Mouse (Mus musculus): ENCODE data around the gene Per3. TPM values are rescaled to one million over a fixed set of nuclear protein-coding genes. Genes with fewer than 3 reads are reported as not detected.
A peak's percentile ranks its signal among the peaks of the same experiment; 100 is the strongest.

Gene Per3
- total and polyA plus RNA-seq, 2 experiments from 2014 or later, result 13.4 to 28.7 TPM

GRCm38 (mm10) chr4:151044944-151045570, 592 bp upstream of the Per3 start:
- 2% methylated on average over 21 of the region's 21 CpGs for WGBS
- Histone ChIP-seq H3K36me3 (replicated peaks; ENCODE audit: control insufficient read depth, insufficient read depth, low read length) (peaks cover 29% of the 10 kb centered on the region), H3K4me2 (ENCODE audit: low read depth, low read length) (peak overlapping the region; percentile 99), H3K9me3 (replicated peaks; ENCODE audit: control insufficient read depth, low read length) (no peaks in the 10 kb centered on the region), H3K4me1 (ENCODE audit: control insufficient read depth, insufficient read depth) (peaks cover 20% of the 10 kb centered on the region), H3K27ac (ENCODE audit: low read depth) (no peak overlapping the region), H3K4me3 (ENCODE audit: low read depth, low read length) (peak overlapping the region; percentile 64), H3K9ac (replicated peaks; ENCODE audit: low read depth, low read length) (no peak overlapping the region), H3K27me3 (ENCODE audit: control insufficient read depth, insufficient read depth, low read length) (no peaks in the 10 kb centered on the region)
- TF ChIP-seq CTCF (IDR thresholded peaks at IDR 0.05; ENCODE audit: low read depth) (no peak), EP300 (IDR thresholded peaks at IDR 0.05; ENCODE audit: low read depth) (no peak)
- ATAC-seq (ENCODE audit: insufficient read depth, low read depth) (no peak), DNase-seq (ENCODE audit: low spot score) (no peak)

- no peak for DNase-seq (ENCODE audit: low spot score)
- Histone ChIP-seq H3K9ac (replicated peaks; ENCODE audit: low read depth, low read length) (peak overlapping the region; percentile 81; the same call in 1 of the 2 replicates), H3K36me3 (replicated peaks; ENCODE audit: control insufficient read depth, insufficient read depth, low read length) (peaks cover 12% of the 10 kb centered on the region), H3K27ac (ENCODE audit: low read depth) (no peak overlapping the region), H3K9me3 (replicated peaks; ENCODE audit: control insufficient read depth, low read length) (no peaks in the 10 kb centered on the region), H3K4me1 (ENCODE audit: control insufficient read depth, insufficient read depth) (peaks cover 20% of the 10 kb centered on the region), H3K4me3 (ENCODE audit: low read depth, low read length) (peak overlapping the region; percentile 64), H3K4me2 (ENCODE audit: low read depth, low read length) (peak overlapping the region; percentile 99), H3K27me3 (ENCODE audit: control insufficient read depth, insufficient read depth, low read length) (no peaks in the 10 kb centered on the region)
- no peak for TF ChIP-seq EP300 (IDR thresholded peaks at IDR 0.05; ENCODE audit: low read depth)
- no peak for TF ChIP-seq CTCF (IDR thresholded peaks at IDR 0.05; ENCODE audit: low read depth)
- WGBS, result 42% methylated on average over 5 of the region's 5 CpGs
- ATAC-seq (ENCODE audit: insufficient read depth, low read depth), result no peak
Observed at GRCm38 (mm10) chr4:151043281-151043680, 1.2 kb downstream of the Per3 start.

- 46% methylated on average over 5 of the region's 5 CpGs for WGBS
- ATAC-seq (ENCODE audit: insufficient read depth, low read depth), result no peak
- peak overlapping the region; percentile 5 for H3K4me2 ChIP-seq (ENCODE audit: low read depth, low read length)
Observed at GRCm38 (mm10) chr4:151041506-151041905, 3.0 kb downstream of the Per3 start.

GRCm38 (mm10) chr4:151037800-151038199, 6.7 kb downstream of the Per3 start:
- Histone ChIP-seq H3K27ac (ENCODE audit: low read depth) (no peak overlapping the region), H3K36me3 (replicated peaks; ENCODE audit: control insufficient read depth, insufficient read depth, low read length) (peaks cover 8% of the 10 kb centered on the region), H3K9me3 (replicated peaks; ENCODE audit: control insufficient read depth, low read length) (no peaks in the 10 kb centered on the region), H3K4me1 (ENCODE audit: control insufficient read depth, insufficient read depth) (0 out of 2 replicates have a peak, but pooled peaks cover 5% of the 10 kb centered on the region), H3K27me3 (ENCODE audit: control insufficient read depth, insufficient read depth, low read length) (no peaks in the 10 kb centered on the region), H3K4me2 (ENCODE audit: low read depth, low read length) (no peak overlapping the region), H3K4me3 (ENCODE audit: low read depth, low read length) (no peak overlapping the region), H3K9ac (replicated peaks; ENCODE audit: low read depth, low read length) (no peak overlapping the region)
- ATAC-seq (ENCODE audit: insufficient read depth, low read depth) (no peak), DNase-seq (ENCODE audit: low spot score) (no peak)
- 86% methylated on average over 11 of the region's 11 CpGs for WGBS
- TF ChIP-seq CTCF (IDR thresholded peaks at IDR 0.05; ENCODE audit: low read depth), result no peak
- no peak for TF ChIP-seq EP300 (IDR thresholded peaks at IDR 0.05; ENCODE audit: low read depth)

More at GRCm38 (mm10) chr4:151041506-151041905, 3.0 kb downstream of the Per3 start:
- H3K9me3 ChIP-seq (replicated peaks; ENCODE audit: control insufficient read depth, low read length), result no peaks in the 10 kb centered on the region
- peaks cover 20% of the 10 kb centered on the region for H3K4me1 ChIP-seq (ENCODE audit: control insufficient read depth, insufficient read depth)
- H3K27me3 ChIP-seq (ENCODE audit: control insufficient read depth, insufficient read depth, low read length), result no peaks in the 10 kb centered on the region
- no peak overlapping the region; the same call in 1 of the 2 replicates for H3K9ac ChIP-seq (replicated peaks; ENCODE audit: low read depth, low read length)
- TF ChIP-seq CTCF (IDR thresholded peaks at IDR 0.05; ENCODE audit: low read depth), result no peak
- TF ChIP-seq EP300 (IDR thresholded peaks at IDR 0.05; ENCODE audit: low read depth), result no peak
- no peak overlapping the region for H3K4me3 ChIP-seq (ENCODE audit: low read depth, low read length)
- H3K27ac ChIP-seq (ENCODE audit: low read depth), result no peak overlapping the region
- DNase-seq (ENCODE audit: low spot score), result no peak
- peaks cover 4% of the 10 kb centered on the region for H3K36me3 ChIP-seq (replicated peaks; ENCODE audit: control insufficient read depth, insufficient read depth, low read length)

DNA sequence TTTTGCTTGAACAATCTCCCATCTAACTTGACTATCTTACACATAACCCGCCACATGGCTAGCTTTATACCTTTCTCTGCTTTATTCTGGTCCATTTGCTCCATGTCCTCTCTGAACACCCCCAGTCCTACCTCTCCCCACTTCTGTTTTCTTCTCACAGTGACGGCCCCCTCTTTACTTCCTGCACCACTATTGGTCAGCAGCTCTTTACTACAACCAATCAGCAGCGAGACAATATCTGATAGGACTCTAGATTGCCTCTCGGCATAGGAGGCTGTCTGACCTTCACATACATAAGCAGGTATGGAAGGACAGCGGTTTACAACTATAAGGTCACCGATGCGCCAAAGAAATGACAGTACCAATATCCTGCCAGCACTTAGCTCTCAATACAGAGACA, 7.9 kb downstream of the Per3 start:
- peaks cover 8% of the 10 kb centered on the region for H3K36me3 ChIP-seq (replicated peaks; ENCODE audit: control insufficient read depth, insufficient read depth, low read length)
- H3K9me3 ChIP-seq (replicated peaks; ENCODE audit: control insufficient read depth, low read length), result no peaks in the 10 kb centered on the region
- H3K4me2 ChIP-seq (ENCODE audit: low read depth, low read length), result no peak overlapping the region
- H3K9ac ChIP-seq (replicated peaks; ENCODE audit: low read depth, low read length), result no peak overlapping the region
- no peak for TF ChIP-seq EP300 (IDR thresholded peaks at IDR 0.05; ENCODE audit: low read depth)
- no peak for TF ChIP-seq CTCF (IDR thresholded peaks at IDR 0.05; ENCODE audit: low read depth)
- no peak overlapping the region for H3K27ac ChIP-seq (ENCODE audit: low read depth)
- ATAC-seq (ENCODE audit: insufficient read depth, low read depth) (no peak), DNase-seq (ENCODE audit: low spot score) (no peak)
- no peaks in the 10 kb centered on the region for H3K27me3 ChIP-seq (ENCODE audit: control insufficient read depth, insufficient read depth, low read length)
- H3K4me1 ChIP-seq (ENCODE audit: control insufficient read depth, insufficient read depth), result 0 out of 2 replicates have a peak, but pooled peaks cover 2% of the 10 kb centered on the region
- WGBS, result 80% methylated on average over 7 of the region's 7 CpGs
- no peak overlapping the region for H3K4me3 ChIP-seq (ENCODE audit: low read depth, low read length)

DNA sequence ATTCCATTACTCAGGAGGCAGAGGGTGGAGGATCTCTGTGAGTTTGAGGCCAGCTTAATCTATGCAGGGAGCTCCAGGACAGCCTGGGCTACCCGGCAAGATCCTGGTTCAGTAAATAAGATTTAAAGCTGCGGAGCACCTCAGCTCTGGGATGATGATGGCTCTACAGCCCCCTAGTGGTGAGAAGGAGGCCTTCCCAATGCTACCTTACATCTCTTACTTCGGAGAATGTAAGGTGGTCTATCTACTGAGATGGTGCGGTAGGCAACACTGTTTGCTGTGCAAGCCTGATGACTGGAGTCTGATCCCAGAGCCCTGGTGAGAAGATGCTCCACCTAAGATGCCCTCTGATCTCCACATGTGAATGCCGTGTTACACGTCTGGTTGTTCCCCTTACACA, 17.5 kb downstream of the Per3 start:
- no peak overlapping the region for H3K9ac ChIP-seq (replicated peaks; ENCODE audit: low read depth, low read length)
- no peak for TF ChIP-seq EP300 (IDR thresholded peaks at IDR 0.05; ENCODE audit: low read depth)
- peak; percentile 79 for TF ChIP-seq CTCF (IDR thresholded peaks at IDR 0.05; ENCODE audit: low read depth)
- no peak overlapping the region for H3K4me2 ChIP-seq (ENCODE audit: low read depth, low read length)
- H3K27ac ChIP-seq (ENCODE audit: low read depth), result no peak overlapping the region
- ATAC-seq (ENCODE audit: insufficient read depth, low read depth) (no peak), DNase-seq (ENCODE audit: low spot score) (peak; percentile 43)
- H3K36me3 ChIP-seq (replicated peaks; ENCODE audit: control insufficient read depth, insufficient read depth, low read length), result peaks cover 25% of the 10 kb centered on the region
- H3K9me3 ChIP-seq (replicated peaks; ENCODE audit: control insufficient read depth, low read length), result no peaks in the 10 kb centered on the region
- H3K4me1 ChIP-seq (ENCODE audit: control insufficient read depth, insufficient read depth), result no peaks in the 10 kb centered on the region
- H3K4me3 ChIP-seq (ENCODE audit: low read depth, low read length), result no peak overlapping the region
- 46% methylated on average over 6 of the region's 6 CpGs for WGBS
- no peaks in the 10 kb centered on the region for H3K27me3 ChIP-seq (ENCODE audit: control insufficient read depth, insufficient read depth, low read length)
